Mouse (Mus musculus) naive thymus-derived CD4-positive, alpha-beta T cell, adult 2 months (primary cell): Measurements from ENCODE around the gene Gm3476.
"Not testable (repeated sequence)": the region's sequence is repeated elsewhere in the genome, so short reads cannot be mapped to it uniquely, and the experiment has no call there.

Source experiments
- DNase-seq: peaks from one replicate; pipeline ENCODE4 v3.0.0-alpha.2; 2011; ENCODE audit warnings: low read depth

Gm3476 gene

GRCm38 (mm10) chr14:6125707-6126106 lies at the start of gene Gm3476:
TSS of gene Gm3476 (minus strand) at chr14:6125807.
- DNase-seq: not testable (repeated sequence)

DNA sequence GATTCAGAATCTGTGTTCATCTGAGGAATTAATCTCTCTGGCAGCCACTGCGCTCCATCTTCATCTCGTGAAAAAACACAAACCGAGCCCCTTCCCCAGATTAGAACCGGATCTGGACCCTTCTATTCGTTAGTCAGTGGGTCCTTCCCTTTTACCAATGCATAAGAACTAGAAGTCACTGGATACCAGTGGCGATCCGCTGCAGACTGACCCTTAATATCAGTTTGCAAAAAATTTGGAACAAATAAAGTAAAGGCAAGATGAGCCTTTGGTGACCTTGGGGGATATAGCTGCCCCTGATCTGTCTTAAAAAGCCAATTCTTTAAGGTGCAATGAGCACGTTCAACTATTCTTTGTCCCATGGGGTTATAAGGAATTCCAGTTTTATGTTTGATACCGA lies 37.9 kb upstream of the Gm3476 start:
- not testable (repeated sequence) for DNase-seq

GRCm38 (mm10) chr14:6161085-6161484 lies 35.5 kb upstream of the Gm3476 start:
- DNase-seq: not testable (repeated sequence)

GRCm38 (mm10) chr14:6108272-6108925 lies 17.2 kb downstream of the Gm3476 start, which contains the start of gene Gm3468:
TSS of gene Gm3468 (minus strand) at chr14:6108665.
- DNase-seq: peak; percentile 21

GRCm38 (mm10) chr14:6107500-6107899 lies 18.1 kb downstream of the Gm3476 start:
- DNase-seq: not testable (repeated sequence)

DNA sequence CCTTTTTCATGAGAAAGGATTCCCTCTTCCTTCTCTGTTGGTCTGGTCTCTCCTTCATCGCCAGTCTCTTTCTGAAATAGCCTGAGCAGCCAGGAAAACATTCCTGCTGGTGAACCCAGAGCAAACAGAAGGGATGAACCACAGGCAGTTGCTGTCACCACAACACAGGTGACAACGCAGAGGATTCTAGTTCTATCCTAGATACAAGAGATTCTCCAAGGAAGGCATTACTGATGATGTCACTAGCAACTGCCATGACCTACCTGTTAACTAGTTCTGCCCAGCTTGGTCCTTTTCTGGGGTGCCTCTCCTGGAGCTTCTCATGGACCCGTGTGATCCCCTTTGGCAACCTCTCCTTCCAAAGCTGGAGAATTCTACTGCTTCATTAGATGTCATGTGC lies 31.8 kb downstream of the Gm3476 start, which contains the start of gene Gm8206:
Gene Gm8206 (minus strand): TSS at position 101 of the 400 bp plus-strand sequence.
- not testable (repeated sequence) for DNase-seq

DNA sequence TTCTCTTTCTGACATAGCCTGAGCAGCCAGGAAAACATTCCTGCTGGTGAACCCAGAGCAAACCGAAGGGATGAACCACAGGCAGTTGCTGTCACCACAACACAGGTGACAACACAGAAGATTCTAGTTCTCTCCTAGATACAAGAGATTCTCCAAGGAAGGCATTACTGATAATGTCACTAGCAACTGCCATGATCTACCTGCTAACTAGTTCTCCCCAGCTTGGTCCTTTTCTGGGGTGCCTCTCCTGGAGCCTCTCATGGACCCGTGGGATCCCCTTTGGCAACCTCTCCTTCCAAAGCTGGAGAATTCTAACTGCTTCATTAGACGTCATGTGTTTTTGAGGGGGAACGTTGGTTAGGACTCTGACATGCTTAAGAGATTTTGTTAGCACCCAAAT lies 67.4 kb downstream of the Gm3476 start, which contains the start of gene Gm6337:
Gene Gm6337 (minus strand): TSS at position 101 of the 400 bp plus-strand sequence.
- DNase-seq: not testable (repeated sequence)
